Mouse (Mus musculus) erythroid progenitor cell, adult 5-6 weeks (primary cell): ENCODE measurements around the gene Oxct2a. TPM values are rescaled to one million over a fixed set of nuclear protein-coding genes. Genes with fewer than 3 reads are reported as not detected.
"Not testable (repeated sequence)": the region's sequence is repeated elsewhere in the genome, so short reads cannot be mapped to it uniquely, and the experiment has no call there.

Experiments used
- ATAC-seq: replicated peaks from 2 replicates; pipeline ENCODE4 v1.8.0; 2016; ENCODE audit warnings: moderate number of reproducible peaks, mild to moderate bottlenecking, moderate TSS enrichment, inconsistent platforms; ENCODE audit not compliant: poor library complexity, low FRiP score, severe bottlenecking
- total RNA-seq, 2 experiments: library from RNA; stranded (forward) in 1 of 2; stranded (reverse) in 1 of 2; fragments of 150-400 nt in 1 of 2; fragments of 186-747, 209-891 nt in 1 of 2; gene quantifications; 2 replicates each; pipeline versions ENCODE4 v1.2.3 to v1.2.4; 2015 to 2017; ENCODE audit warnings: low replicate concordance in 2 of 2

Oxct2a gene
- total RNA-seq (2015; ENCODE audit: low replicate concordance) (not detected in 2 replicates), total RNA-seq (2017; ENCODE audit: low replicate concordance) (not detected in 2 replicates)

- ATAC-seq: no peak
Measured at GRCm38 (mm10) chr4:123323534-123323933, at the start of gene Oxct2a. Gene Oxct2a, minus strand, starts transcription at chr4:123323634.

DNA sequence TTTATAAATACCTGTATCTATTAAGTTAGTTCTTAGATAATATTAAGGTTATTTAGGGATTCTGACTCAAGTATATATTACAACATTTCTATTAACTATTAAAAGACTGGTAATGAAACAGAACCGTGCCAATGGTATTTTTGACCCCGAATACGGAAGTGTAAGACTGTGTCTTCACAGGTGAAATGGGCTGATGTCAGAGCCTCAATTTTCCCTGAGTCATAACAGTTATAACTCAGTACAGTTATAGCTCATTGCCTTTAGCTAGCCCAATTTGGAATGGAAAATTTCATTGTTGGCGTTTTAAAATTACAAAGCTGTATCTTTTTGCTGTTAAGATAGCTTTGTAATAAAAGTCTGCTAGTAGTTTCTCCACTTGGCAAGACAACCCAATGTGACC, 40.1 kb upstream of the Oxct2a start:
- no peak for ATAC-seq

- no peak for ATAC-seq
Measured at GRCm38 (mm10) chr4:123360771-123361170, 37.3 kb upstream of the Oxct2a start.

DNA sequence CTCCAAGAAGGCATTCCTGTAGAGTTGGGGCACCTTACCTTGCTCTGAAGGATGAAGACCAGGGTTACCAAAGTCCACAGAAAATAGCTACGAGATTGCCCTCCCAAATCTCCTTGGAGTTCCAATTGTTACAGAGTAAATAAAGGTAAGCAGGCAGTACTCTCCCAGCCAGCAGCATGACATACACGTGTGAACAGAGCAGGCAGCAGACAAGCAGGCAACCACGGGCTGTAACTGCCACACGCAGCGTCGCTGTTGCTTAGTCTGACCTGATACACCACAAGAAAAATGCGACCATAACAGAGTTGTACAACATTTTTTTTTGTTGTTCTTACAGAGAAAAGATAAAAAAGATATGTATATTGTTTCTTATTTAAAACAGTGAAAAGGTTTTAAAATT, 35.2 kb upstream of the Oxct2a start:
- no peak for ATAC-seq

- ATAC-seq: no peak
Measured at GRCm38 (mm10) chr4:123355941-123356340, 32.5 kb upstream of the Oxct2a start.

GRCm38 (mm10) chr4:123353271-123353877, 29.9 kb upstream of the Oxct2a start:
- no peak for ATAC-seq

DNA sequence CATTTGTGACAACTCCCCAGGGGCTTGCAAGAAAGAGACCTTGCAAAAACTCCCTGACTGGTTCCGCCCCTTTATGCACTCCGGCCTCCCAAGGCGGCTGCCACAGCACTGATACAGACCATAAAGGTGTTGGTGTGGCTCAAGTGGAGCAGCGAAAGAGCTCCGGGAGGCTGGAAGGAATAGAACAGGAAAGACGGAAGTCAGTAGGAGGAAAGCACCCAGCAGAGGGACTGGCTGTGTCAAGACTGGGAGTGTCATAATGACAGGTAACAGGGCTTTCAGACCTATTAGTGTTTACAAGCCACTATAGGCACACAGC, 20.0 kb upstream of the Oxct2a start:
- no peak for ATAC-seq

DNA sequence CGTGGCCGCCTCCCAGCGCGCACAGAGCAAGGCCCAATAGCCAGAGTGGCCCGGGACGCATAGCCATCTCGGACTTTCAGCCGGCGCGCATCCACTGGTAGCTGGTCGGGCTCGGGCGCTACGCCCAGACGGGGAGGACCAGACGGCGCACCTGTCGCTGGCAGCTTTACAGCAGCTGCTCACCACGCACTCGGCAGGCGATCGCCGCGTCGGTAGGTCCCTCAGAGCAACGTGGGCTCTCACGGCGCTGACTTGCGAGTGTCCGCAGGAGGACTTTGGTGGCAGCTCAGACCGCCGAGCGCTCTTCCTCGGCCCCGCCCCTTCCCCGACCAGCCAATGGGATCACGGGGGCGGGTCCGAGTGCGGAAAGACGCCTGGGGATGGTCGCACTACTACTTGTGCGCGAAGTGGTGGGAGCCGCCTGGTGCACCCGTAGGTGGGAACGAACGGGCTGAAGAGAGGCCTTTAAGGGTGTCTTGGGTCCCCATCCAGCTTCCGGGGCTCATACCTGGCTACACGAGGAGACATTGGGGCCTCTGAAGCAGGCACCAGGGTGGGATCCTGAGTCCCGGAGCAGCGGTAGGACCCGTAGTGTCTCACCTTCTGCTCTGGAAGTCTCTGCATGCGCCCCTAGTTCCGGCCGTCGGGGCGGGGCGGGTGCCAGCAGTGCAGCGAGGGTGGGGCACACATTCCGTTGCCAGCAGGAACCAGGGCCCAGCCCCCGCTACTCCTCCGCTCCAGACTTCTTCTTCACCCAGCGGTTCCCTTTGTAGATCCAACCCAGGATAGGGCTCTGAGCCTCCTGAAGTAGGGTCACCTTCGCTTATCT, 19.4 kb upstream of the Oxct2a start, which contains the start of gene Bmp8a:
TSS of gene Bmp8a (minus strand) at position 611 of the 829 bp plus-strand sequence.
- 0 out of 2 replicates have a peak, but pooled peaks have one; percentile 41 for ATAC-seq

DNA sequence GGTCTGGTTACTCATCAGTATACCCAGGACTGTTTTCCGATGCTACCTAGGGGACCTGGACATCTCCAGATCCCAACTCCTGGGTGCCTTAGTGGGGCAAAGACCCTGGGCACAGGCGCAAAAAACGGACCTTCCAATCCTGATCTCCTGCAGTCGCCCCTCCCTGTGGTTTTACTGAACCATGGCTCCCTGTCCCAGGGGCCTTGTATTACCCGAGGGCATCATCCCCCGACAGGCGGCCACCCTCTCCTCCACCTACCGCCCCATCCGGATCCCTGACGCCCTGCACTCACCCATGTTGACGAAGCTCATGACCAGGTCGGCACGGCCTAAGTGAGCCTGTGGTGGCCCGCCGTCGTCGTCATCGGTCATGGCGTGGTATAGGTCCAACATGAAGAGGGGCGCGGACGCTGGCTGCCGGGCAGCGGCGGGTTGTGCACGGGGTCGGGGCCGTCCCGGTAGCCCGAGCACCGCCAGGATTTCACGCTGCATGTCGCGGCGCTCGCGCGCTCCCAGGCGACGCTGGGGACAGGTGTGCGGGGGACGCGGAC, 18.7 kb upstream of the Oxct2a start:
- ATAC-seq: no peak

- ATAC-seq: no peak
Measured at GRCm38 (mm10) chr4:123340232-123340631, 16.8 kb upstream of the Oxct2a start.

- no peak for ATAC-seq
Measured at GRCm38 (mm10) chr4:123337693-123338092, 14.3 kb upstream of the Oxct2a start.

DNA sequence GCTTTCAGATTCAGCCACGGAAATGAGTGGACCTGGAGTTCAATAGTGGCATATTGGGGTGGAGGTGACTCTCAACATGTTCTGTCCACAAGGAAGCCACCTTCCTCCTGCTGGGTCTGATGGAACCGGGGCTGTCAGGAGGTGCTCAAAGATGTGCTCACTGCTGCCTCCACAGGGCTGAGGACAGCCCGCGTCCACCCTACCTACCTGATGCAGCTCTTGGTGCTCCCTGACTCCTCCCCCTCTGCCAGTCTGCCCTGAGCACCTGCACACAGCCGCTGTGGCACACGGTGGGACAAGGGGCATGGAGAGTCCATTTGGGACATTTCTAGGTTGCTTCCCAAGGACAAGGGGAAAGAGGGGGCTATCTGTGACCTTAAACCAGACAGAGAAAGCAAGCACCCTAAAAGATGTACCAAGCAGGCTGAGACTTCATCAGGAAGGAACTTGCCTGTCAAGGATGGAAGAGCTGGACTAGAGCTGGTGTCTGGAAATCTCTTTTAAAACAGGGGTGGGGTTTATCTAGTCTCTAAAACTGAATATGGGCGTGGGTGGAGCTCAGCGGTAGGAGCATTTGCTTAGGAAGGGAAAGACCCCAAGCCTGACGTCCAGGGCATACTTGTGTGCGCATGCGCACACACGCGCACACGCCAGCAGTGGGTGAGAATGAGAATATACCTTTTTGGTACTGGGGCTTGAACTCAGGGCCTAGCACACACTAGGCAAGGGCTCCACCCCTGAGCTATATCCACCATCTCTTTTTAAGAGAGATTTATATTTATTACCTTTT, 12.6 kb upstream of the Oxct2a start:
- no peak for ATAC-seq

GRCm38 (mm10) chr4:123335244-123335643, 11.8 kb upstream of the Oxct2a start:
- not testable (repeated sequence) for ATAC-seq

- ATAC-seq: no peak
Measured at GRCm38 (mm10) chr4:123334177-123334576, 10.7 kb upstream of the Oxct2a start.

DNA sequence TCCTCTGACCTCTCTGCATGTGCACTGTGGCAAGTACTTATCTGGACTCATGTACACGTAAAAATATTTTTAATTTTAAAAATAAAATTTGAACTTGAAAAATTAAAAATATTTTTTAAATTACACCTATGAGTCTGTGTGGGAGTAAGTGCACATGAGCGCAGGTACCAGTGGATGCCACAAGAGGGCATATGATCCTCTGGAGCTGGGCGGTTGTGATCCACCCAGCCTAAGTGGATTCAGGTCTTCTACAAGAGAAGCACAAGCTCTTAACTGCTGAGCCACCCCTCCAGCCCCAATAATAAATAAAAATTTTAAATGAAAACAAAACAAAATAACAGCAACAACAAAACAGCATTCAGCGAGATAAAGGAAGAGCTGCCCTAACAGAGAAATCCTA, 9.7 kb upstream of the Oxct2a start:
- no peak for ATAC-seq

- not testable (repeated sequence) for ATAC-seq
Measured at GRCm38 (mm10) chr4:123331961-123332360, 8.5 kb upstream of the Oxct2a start.

GRCm38 (mm10) chr4:123331326-123331725, 7.9 kb upstream of the Oxct2a start:
- ATAC-seq: no peak

GRCm38 (mm10) chr4:123328946-123329345, 5.5 kb upstream of the Oxct2a start:
- no peak for ATAC-seq

DNA sequence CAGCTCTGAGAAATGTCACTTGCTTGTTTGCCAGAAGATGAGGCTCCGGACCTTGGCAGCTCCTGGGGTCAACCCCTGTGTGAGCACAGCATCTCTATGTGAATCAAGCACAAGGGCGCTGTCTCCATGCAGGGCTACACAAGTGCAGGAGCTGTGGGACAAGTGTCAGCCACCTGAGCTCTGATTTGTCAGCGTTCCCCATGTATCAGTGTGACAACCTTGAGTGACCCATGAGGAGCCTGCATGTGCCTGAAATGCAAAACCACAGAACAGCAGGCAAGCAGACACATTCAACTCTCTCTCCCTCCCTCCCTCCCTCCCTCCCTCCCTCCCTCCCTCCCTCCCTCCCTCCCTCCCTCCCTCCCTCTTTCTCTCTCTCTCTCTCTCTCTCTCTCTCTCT, 4.2 kb upstream of the Oxct2a start:
- no peak for ATAC-seq

DNA sequence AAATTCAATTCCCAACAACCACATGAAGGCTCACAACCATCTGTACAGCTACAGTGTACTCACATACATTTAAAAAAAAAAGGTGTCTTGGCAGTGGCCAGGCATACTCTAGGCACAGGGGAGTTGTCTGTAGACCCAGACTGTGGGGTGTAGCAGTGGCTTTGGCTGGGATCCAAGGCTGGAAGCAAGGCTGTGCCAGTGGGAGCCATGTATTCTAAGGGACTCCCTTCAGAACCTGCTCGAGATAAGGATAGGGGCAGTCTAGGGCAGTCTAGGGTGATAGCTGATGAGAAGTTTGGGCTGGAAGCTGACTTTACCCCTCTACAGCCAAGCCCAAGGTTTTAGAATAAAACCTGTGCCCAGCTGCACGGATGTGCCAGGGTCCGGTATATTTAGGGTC, 2.7 kb upstream of the Oxct2a start:
- no peak for ATAC-seq
